Mouse (Mus musculus) induced T-regulatory cell, adult 2 months (primary cell): Measurements from ENCODE around the gene Gm20388.

Source experiments
- DNase-seq: peaks from one replicate; pipeline ENCODE4 v3.0.0-alpha.2; 2012; ENCODE audit warnings: low read depth

Gm20388 gene

DNA sequence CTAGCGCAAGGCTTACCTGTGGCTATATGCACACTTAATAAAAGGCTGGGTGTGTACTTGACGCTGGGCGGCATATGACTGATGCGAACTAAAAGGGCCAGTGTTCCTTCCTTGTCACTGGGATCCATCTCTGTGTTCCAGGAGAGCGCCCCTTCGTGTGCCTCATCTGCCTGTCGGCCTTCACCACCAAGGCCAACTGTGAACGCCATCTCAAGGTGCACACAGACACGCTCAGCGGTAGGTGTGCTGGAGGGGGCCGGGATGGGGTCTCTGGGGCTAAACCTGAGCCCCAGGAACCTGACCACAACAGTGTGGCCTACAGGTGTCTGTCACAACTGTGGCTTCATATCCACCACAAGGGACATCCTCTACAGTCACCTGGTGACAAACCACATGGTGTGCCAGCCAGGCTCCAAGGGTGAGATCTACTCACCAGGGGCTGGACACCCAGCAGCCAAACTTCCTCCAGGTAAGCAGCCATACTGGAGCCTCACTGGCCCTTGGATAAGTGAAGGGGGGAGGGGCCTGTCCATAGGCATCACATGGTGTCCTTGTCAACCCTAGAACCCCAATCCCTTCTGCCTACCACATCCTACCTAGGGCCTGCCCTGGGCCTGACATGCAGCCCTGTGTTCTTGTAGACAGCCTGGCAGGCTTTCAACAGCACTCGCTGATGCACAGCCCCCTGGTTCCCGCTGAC, 2424.3 kb downstream of the Gm20388 start:
- DNase-seq, result no peak

DNA sequence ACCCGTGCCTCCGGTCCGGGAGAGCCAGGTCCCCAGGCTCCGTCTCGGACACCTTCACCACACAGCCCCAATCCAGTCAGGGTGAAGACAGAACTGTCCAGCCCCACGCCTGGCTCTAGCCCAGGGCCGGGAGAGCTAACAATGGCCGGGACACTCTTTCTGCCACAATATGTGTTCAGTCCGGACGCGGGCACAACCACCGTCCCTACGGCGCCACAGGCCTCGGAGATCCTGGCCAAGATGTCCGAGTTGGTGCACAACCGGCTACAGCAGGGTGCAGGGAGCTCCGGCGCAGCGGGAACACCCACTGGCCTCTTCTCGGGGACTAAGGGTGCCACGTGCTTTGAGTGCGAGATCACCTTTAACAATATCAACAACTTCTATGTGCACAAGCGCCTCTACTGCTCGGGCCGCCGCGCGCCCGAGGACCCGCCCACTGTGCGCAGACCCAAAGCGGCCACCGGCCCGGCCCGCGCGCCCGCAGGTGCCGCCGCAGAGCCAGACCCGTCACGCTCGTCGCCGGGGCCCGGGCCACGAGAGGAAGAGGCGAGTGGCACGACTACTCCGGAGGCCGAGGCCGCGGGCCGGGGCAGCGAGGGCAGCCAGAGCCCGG, 2425.1 kb downstream of the Gm20388 start:
- DNase-seq, result no peak

DNA sequence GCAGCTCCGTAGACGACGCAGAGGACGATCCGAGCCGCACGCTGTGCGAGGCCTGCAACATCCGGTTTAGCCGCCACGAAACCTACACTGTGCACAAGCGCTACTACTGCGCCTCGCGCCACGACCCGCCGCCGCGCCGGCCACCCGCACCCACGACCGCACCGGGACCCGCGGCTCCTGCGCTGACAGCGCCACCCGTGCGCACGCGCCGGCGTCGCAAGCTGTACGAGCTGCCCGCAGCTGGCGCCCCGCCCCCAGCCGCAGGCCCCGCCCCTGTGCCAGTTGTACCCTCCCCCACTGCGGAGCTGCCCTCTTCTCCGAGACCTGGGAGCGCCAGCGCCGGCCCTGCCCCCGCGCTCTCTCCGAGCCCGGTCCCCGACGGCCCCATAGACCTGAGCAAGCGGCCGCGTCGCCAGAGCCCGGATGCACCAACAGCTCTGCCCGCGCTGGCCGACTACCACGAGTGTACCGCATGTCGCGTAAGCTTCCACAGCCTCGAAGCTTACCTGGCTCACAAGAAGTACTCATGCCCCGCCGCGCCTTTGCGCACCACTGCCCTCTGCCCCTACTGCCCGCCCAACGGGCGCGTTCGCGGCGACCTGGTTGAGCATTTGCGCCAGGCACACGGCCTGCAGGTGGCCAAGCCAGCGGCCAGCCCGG, 2425.7 kb downstream of the Gm20388 start:
- no peak for DNase-seq

DNA sequence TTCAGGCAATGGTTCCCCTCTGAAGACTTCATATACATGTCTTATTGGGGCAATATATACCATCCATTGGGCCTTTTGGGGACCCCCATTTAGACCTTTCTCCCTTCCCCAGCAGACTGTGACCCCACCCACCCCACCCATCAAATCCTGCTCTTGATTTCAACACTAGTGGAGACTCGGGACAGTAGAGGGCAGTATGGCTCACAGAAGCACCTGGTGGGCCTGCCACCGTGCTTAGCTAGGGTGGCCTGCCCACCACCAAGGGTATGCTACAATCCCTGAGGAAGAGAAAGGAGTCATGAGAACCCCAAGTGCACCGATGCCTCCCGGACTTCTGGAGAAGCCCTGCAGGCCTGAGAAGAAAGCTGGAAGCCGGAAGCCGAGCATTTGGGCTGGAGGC, 2428.2 kb downstream of the Gm20388 start:
- DNase-seq, result no peak

DNA sequence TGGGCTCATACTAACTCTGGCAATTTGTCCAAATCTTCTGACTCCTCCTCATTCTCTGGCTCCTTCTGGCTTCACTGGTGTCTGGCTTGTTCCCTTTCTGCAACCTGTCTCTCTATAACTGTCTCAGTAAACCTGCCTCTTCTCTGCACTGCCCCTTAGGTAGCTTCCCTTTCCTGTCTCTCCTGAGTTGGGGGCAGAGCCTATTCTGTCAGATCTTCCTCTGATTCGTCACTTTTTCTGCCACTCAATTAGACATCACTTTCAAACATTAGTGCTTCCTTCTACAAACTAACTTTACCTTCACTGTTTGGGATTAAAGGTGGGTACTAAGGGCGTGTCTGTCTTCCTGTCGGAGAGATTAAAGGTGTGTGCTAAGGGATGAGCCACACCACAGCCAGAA, 2430.1 kb downstream of the Gm20388 start:
- peak; percentile 64 for DNase-seq

DNA sequence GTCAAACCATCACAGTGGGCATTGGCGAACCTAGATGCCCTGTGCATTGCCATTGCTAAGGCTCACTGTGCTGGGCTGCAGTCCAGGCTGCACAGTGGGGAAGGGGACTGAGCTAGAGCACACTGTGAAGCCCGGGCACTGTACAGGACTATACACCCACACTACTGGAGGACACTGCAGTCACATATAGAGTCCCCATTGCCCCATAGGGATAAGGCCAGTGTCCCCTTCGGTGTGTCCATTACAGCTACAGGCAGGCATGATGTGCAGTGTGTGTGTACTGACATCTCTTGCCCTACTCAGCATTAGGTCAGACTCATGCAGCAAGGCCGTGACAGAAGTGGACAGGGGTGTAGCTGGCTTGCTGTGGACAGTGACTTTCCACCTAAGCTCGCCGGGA, 2431.1 kb downstream of the Gm20388 start:
- no peak for DNase-seq

DNA sequence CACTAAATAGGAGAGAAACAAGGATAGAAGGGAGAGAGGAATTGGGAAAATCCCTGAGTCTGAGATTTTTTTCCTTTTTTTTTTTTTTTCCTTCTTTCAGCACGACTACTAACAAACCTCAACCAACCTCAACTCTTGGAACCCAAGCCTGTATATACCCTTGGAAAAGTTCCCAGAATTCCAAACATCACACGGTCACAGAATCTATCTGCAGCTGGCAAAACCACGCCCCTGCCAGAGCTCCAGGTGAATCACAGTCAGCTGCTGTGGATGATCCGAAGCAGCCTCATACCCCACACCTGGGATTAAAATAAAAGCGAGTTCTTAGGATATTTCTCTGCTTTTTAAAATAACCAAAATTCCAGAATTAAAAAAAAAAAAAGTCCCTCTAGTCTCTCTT, 2431.7 kb downstream of the Gm20388 start:
- no peak for DNase-seq

DNA sequence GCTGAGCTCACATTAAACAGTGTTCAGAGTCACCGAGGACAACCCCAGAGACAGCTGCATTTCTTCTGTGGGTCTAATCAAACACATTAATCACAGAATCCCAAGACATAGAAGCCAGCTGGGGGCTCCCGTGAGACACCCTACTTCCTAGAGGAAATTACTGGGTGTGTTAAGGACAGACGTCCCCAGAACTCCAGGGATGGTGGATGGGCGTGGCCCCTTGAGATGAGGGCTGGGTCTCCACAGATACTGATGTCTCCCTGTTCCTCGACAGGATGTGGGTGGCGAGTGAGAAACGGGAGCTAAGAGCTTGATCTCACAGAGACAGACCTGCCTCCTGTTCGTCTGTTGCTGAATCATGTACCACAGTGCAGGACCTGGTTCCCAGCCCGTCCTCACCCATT, 2432.2 kb downstream of the Gm20388 start:
- DNase-seq, result peak; percentile 65

DNA sequence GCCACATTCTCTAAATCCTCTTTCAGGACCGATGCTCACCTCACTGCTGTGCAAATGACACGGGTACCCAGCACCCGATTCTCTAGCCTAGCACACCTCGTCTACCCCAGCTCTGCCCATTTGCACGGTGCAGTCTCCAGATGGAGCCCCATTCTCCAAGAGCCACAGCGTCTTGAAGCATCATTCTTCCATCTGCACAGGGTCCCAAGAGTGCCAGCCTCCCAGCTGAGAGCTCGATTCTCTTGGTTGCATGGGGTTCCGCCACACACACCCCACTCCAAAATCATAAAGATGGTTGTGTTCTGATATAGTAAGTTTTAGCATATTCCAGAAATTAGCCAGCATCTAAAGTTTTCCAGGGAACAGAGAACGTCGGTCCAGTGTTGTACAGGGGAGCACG, 2432.7 kb downstream of the Gm20388 start:
- no peak for DNase-seq

DNA sequence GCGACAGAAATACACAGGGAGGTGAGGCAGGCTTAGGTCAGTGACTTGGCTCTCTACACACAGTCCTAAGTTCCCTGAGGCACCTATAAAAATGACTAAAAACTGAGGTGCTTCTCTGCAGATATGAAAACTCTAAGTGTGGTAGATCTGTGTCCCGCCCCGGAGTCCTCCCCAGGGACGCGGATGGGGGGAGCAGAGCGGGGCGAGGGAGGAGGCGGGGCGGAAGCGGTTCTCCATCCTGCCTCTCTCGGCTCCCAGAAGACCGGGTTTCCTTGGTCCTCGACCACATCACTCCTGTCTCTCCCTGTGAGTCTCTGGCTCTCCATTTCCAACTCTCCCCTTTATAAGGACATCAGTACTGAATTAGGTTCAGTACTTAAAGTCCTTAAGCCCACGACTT, 2433.1 kb downstream of the Gm20388 start:
- peak; percentile 69 for DNase-seq

DNA sequence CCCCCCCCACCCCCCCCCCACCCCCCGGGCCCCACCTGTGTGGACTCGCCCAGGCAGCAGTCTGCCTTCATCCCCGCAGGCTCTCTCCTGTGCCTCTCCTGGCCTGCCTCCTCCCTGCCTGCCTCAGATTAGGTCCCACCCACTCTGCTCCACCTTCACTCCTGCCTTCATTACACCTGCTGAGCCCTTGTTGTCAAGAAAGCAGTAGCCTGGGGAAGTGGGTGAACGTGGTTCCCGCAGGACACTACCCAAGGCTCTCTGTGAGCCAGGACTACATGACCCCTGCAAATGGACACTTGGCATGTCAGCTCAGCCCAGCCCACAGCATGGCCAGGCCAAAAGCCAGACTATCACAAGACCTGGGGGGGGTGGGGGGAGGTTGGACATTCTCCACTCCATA, 2433.6 kb downstream of the Gm20388 start:
- no peak for DNase-seq

DNA sequence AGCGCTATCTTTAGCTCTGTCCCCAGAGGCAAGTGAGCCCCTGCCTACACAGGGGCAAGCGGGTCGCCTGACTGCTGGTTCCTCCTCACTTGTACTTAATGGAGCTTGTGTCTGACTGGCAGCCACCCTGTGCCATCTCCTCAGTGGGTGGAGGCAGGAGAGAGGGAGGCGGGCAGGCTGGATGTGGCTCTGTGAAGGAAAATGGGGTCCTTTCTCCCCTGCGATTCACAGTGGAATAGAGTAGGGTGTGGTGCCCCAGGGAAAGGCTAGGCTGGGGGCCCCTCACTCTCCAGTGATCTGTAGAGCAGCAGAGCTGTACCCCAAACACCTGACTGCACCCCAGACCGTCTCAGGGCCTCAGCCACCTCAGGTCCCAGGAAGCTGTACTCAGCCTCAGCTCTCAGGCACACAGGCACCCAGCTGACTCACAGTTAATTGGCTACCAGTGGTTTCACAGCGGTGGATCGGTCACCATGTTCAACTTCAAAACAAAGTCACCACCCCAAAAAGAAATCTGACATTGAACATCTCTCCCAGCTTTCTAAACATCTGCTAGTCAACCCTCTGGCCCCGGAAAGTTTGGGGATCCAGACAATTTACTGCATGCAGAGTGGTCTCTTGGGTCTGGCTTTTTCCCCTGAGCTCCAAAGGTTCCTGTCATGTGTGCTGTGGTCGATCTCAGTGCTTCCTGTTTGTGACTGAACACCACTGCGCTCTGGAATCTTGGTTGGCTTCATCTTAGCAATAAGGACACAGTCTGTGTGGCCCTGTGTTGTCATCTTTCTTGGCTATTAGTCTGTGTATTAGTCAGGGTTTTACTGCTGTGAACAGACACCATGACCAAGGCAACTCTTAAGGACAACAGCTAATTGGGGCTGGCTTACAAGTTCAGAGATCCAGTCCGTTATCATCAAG, 2434.8 kb downstream of the Gm20388 start:
- no peak for DNase-seq

DNA sequence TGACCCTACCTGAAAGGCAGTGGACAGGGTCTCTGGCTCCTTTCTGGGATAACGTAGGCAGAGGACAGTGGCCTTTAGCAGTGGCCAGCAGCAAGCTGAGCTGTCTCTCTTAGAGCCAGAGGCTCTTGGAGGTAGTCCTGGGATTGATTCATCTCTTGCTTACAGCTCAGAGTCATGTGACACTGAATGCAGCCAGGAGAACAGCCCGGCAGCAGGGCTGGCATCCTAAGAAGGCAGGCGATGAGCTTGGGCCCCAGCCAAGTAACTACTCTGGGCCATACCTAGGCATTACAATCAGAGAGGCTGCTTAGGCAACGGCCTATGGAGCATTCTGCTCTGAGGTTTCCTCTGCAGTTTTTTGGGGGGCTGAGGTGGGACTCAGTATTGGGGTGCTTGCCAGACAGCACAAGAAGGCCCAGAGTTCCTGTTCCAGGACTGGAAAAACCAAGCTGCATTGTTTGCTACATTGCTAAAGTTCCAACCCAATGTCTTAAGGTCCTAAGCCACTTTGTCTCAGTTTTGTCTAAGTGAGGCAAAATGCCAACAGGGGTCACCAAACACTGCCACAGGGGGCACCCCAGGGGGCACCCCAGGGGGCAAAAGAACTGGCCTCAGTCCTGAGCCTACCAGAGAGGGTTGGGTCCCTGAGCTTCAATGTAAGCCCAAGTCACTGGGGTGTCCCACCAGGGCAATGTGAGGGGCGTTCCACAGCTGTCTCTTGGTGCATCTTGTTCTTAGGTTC, 2437.3 kb downstream of the Gm20388 start:
- DNase-seq, result no peak

DNA sequence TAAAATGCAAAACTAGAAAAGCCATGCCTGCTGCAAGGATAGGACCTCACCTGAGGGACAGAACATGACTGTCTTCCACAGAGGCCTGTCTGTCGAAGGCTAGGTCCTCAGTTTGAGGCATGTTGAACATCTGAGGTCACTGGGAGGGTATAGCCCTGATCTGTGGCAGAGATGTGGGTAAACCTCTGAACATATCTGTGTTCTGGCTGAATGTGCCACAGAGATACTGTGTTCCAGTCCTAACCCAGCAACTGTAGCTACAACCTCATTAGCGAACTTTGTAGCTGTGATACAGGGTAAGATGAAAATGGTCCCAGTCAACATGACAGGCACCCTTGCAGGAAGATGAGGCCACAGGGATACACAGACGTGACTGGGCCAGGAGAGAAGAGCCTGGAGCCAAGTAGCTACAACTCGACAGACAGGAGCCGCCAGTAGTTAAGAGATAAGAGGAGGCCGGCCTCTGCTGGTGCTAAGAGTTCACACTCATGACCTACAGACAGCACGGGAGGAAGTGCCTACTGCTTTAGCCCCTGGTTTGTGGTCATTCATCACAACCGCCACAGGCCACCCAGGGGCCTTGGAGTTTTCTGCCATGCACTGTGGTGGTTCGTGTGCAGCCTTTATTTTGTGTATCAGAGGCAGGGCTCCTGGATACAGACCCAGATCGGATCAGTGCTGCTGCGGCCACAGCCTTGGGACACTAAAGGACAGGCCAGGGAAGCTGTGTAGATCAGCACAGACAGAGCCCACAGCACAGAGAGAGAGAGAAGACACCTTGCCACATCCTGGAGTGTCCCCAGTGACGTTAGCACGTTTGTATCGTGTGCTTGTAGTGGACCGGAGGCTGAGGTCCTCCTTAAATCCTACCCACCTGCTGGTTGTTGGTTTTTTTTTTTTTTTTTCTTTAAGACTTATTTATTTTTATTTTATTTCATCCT, 2439.0 kb downstream of the Gm20388 start:
- DNase-seq, result no peak

DNA sequence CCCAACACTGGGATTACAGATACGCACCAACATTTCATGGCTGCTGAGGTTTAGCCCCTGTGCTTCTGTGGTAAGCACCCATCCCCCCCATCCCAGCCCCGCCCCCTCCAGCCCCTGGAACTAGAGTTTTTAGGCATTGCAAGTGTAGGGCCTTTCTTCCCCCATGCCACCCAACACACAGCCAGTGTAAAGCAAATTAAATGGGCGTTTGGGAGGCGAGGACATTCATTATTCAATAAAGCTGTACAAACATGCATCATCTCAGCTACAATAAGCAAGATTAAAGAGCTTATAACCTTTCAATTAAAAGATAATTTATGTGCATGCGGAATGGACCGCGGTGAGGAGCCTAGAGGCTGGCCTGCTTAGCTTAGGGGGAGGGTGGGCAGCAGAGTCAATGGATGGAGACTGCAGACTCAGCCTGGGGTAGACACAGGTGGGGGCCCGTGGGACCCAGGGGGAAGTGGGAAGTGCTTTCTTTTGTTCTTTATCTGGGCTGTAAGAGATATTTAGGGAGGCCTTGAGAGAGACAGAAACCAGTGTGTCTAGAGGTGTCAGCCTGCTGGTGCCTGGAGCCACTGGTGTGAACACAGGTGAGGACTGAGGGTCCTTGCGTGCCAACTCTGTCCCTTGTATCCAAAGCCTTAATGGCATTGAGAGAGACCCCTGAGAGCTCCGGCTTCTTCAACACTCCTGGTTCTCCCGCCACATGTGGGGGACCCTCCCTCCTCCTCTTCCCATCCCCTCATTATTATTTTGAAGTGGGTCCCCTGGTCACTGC, 2439.9 kb downstream of the Gm20388 start:
- no peak for DNase-seq

DNA sequence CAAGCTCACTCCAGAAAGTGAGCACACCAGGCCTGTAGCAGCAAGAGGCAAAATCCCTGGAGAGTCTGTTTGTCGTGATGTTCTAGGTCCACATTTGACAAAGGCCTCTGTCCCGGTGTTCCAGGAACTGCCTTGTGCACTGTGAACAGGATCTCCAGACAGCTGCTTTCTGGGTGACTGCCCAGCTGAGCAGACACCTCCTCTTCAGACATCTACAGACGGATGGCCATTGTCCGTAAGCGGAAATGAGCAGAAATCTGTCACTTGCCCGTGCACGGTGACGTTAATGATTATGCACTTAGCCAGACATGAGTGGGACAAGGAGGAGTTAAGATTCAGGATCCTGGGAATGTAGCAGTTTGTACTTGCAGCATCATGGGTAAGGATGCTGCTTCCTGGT, 2443.5 kb downstream of the Gm20388 start:
- no peak for DNase-seq

DNA sequence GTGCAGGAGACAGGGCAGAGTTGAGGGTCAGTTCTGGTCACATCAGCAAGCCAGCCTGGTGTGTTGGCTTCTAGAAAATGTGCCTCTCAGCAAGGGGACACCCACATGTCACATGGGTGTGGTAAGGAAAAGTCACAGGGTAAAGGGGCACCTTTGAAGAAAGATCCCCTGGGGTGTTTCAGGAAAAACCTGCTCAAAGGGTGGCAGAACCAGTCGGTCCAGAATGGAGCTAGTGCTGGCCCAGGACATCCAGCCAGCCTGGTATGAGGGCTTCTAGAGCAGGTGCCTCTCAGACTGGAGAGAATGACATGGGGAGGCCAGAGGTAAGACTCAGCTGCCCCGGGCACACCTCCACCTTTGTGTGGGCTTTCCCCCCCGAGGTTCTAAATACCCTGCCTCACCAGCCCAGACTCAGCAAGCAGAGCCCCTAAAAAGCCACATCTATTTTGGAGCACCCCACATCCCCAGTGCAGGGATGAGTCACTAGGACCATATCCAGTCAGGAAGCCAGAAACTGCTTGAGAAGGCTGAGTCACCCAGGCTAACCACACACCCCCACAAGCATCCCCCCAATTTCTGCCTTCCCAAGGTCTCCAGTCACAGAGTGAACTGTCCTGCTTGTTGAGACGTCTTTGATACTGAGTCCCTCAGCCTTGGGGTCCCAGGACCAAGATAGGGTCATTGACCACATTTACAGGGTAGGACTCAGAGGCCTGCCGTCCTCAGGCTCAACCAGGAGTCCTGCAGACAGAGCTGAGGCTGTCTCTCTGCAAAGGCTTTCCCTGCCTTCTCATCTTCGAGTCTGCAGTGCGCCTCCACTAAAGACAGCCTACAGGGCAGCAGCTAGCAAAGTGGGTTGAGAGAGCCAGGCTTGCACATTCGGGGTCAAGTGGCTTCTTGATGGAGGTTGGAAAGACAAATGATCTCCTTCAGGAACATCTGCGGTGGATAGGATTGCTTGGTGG, 2445.3 kb downstream of the Gm20388 start:
- DNase-seq, result no peak

DNA sequence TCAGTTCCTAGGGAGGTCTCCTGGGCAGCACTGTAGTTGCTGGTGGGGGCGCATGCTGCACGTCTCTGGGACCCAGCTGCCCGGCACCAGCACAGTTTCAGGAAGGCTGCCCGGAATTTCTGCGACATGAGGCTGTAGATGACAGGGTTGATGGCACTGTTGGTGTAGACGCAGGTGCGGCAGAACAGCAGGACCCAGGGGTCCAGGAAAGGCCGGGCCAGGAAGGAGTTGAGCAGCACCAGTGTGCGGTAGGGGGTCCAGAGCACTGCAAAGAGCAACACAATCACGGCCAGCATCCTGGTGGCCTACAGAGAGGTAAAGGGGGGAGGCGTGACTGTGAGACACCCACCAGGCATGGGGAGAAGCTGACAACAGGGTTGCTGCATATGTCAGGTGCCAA, 2446.6 kb downstream of the Gm20388 start:
- no peak for DNase-seq

DNA sequence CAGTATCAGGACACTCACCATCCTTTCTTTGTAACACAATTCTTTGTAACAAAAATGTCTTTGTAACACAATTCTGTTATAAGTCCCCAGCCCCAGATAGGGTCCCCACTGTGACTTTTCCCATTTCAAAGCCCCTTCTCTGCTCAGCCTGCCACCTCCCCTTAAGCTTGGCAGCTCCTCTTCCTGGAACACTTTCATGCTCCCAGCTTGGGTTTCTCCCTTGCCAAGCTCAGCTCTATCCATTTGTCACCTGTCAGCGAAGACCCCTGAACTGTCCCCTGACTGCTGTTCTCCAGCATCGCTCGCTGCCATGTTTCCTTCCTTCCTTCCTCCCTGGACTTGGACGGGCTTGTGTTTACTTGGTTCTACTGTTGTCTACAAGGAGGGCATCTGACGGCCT, 2447.0 kb downstream of the Gm20388 start:
- no peak for DNase-seq
